8 mouse cellular contexts compared by ENCODE assay signal in genomic region chr7:138847316-138848027, GRCm38 (mm10). TPM values are rescaled to one million over a fixed set of nuclear protein-coding genes. Genes with fewer than 3 reads are reported as not detected.
DNase-seq lines count a peak whose midpoint lies in the region; ATAC-seq and TF ChIP-seq lines count a peak whose summit lies in the region.

No protein-coding gene starts in this region.

- H3K27me3 ChIP-seq in kidney, embryonic 16.5 days (ENCODE audit: insufficient read depth, low read length) = no peaks in the 10 kb centered on the region
- no peaks in the 10 kb centered on the region for H3K27me3 ChIP-seq in hindbrain, postnatal 0 days (ENCODE audit: insufficient read depth, low read length)

- peak overlapping the region; percentile 91 for H3K9ac ChIP-seq in kidney, embryonic 16.5 days (replicated peaks; ENCODE audit: low read length)
- peak overlapping the region; percentile 96 for H3K9ac ChIP-seq in hindbrain, postnatal 0 days (replicated peaks; ENCODE audit: low read length)

- peaks cover 7% of the 10 kb centered on the region for H3K36me3 ChIP-seq in kidney, embryonic 16.5 days (ENCODE audit: insufficient read depth, low read length)
- no peaks in the 10 kb centered on the region; the same call in 1 of the 2 replicates for H3K36me3 ChIP-seq in hindbrain, postnatal 0 days (ENCODE audit: insufficient read depth, low read length)

- H3K27ac ChIP-seq in kidney, embryonic 16.5 days (ENCODE audit: low read length) = no peak overlapping the region
- peak overlapping the region; percentile 89 for H3K27ac ChIP-seq in brown adipose tissue, adult 24 weeks (replicated peaks; ENCODE audit: low read depth, low read length)
- peak overlapping the region; percentile 98; the same call in 1 of the 2 replicates for H3K27ac ChIP-seq in hindbrain, postnatal 0 days

- peak overlapping the region; percentile 93 for H3K4me2 ChIP-seq in kidney, embryonic 16.5 days (replicated peaks; ENCODE audit: low read depth, low read length)
- H3K4me2 ChIP-seq in hindbrain, postnatal 0 days (ENCODE audit: low read depth, low read length) = peak overlapping the region; percentile 97

- peak overlapping the region; percentile 84 for H3K4me3 ChIP-seq in kidney, embryonic 16.5 days (ENCODE audit: low read length)
- peak overlapping the region; percentile 94 for H3K4me3 ChIP-seq in brown adipose tissue, adult 24 weeks (ENCODE audit: insufficient read depth, low read depth, low read length)
- peak overlapping the region; percentile 97 for H3K4me3 ChIP-seq in hindbrain, postnatal 0 days (ENCODE audit: low read length)

- H3K9me3 ChIP-seq in kidney, embryonic 16.5 days (ENCODE audit: low read length) = no peaks in the 10 kb centered on the region
- no peaks in the 10 kb centered on the region for H3K9me3 ChIP-seq in hindbrain, postnatal 0 days (ENCODE audit: low read length)

- DNase-seq in kidney, postnatal 10 days = no peak
- no peak for DNase-seq in hindbrain, postnatal 0 days (ENCODE audit: low spot score)
- peak; percentile 37 for DNase-seq in naive thymus-derived CD4-positive, alpha-beta T cell, adult 2 months (ENCODE audit: low read depth)
- no peak for DNase-seq in spleen, postnatal 4 days (ENCODE audit: low spot score in 2 of 2)
- no peak for DNase-seq in urinary bladder, adult 2 months (ENCODE audit: low spot score)

- H3K4me1 ChIP-seq in kidney, embryonic 16.5 days (ENCODE audit: insufficient read depth, low read length) = peaks cover 27% of the 10 kb centered on the region
- peaks cover 23% of the 10 kb centered on the region for H3K4me1 ChIP-seq in brown adipose tissue, adult 24 weeks (ENCODE audit: control insufficient read depth, insufficient read depth, insufficient read length, low read length)
- peaks cover 32% of the 10 kb centered on the region for H3K4me1 ChIP-seq in hindbrain, postnatal 0 days (ENCODE audit: insufficient read depth, low read length)

- WGBS in kidney, embryonic 16.5 days = 35% methylated on average over 13 of the region's 13 CpGs
- WGBS in hindbrain, postnatal 0 days = 42% methylated on average over 13 of the region's 13 CpGs

- no peak for ATAC-seq in kidney, embryonic 16.5 days (ENCODE audit: low FRiP score, low TSS enrichment)
- no peak for ATAC-seq in hindbrain, postnatal 0 days
- ATAC-seq in activated CD4-positive, CD25-positive, alpha-beta regulatory T cell, adult 4 months = no peak

- no peak for TF ChIP-seq CTCF in hindbrain, postnatal 0 days (IDR thresholded peaks at IDR 0.05; ENCODE audit: low read depth)

RNA-seq across cellular contexts. Expression of gene Mapk1ip1, which starts 1.4 kb away (rescaled TPM):
- 16.9 and 18.9 TPM in 2 replicates for polyA plus RNA-seq in kidney, embryonic 16.5 days (2015; fragmentation: Nextera tagmentation; extraction: Ambion mirVana)
- 16.2 and 24.3 TPM in 2 replicates for polyA plus RNA-seq in brown adipose tissue, adult 24 weeks (2012; ENCODE audit: insufficient read depth, insufficient read length, missing spikeins)
- total RNA-seq in hindbrain, postnatal 0 days (2014; rRNA removed) = 40.8 and 46.1 TPM in 2 replicates
- polyA plus RNA-seq in hindbrain, postnatal 0 days (2015; fragmentation: Nextera tagmentation; extraction: Ambion mirVana) = 30.6 and 32.4 TPM in 2 replicates
- polyA plus RNA-seq in activated CD4-positive, CD25-positive, alpha-beta regulatory T cell, adult 4 months (2017; shearing (Covaris generic)) = 10 to 100 TPM; 14.3 to 19.9 TPM
- 43.6 and 47.4 TPM in 2 replicates for polyA plus RNA-seq in urinary bladder, adult 2 months (2012; rRNA removed)

RNA-seq across cellular contexts. Expression of gene Ppp2r2d, which starts 1.6 kb away (rescaled TPM):
- polyA plus RNA-seq in kidney, embryonic 16.5 days (2015; fragmentation: Nextera tagmentation; extraction: Ambion mirVana) = 14.7 and 28.7 TPM in 2 replicates
- polyA plus RNA-seq in brown adipose tissue, adult 24 weeks (2012; ENCODE audit: insufficient read depth, insufficient read length, missing spikeins) = 46.5 and 55.9 TPM in 2 replicates
- 67.0 and 70.8 TPM in 2 replicates for total RNA-seq in hindbrain, postnatal 0 days (2014; rRNA removed)
- polyA plus RNA-seq in hindbrain, postnatal 0 days (2015; fragmentation: Nextera tagmentation; extraction: Ambion mirVana) = 97.3 and 99.5 TPM in 2 replicates
- 10 to 100 TPM; 12.3 to 15.0 TPM for polyA plus RNA-seq in activated CD4-positive, CD25-positive, alpha-beta regulatory T cell, adult 4 months (2017; shearing (Covaris generic))
- polyA plus RNA-seq in urinary bladder, adult 2 months (2012; rRNA removed) = 36.9 and 38.5 TPM in 2 replicates
